Mouse (Mus musculus): ENCODE data around the gene Tcirg1. TPM values are rescaled to one million over a fixed set of nuclear protein-coding genes. Genes with fewer than 3 reads are reported as not detected.

Gene Tcirg1
- polyA plus RNA-seq, 1 experiment from 2014 or later, result 22.3 TPM

- Histone ChIP-seq H3K4me2 (peak within 1 kb of the TSS; percentile 77), H3K4me1 (replicated peaks) (peaks cover 20% of the 10 kb centered on the region), H3K36me3 (peaks cover 35% of the 10 kb centered on the region), H3K27ac (ENCODE audit: poor library complexity, severe bottlenecking) (peak within 1 kb of the TSS; percentile 86), H3K4me3 (peak within 1 kb of the TSS; percentile 63), H3K9ac (peak within 1 kb of the TSS; percentile 74), H3K9me3 (replicated peaks) (no peaks in the 10 kb centered on the region), H3K27me3 (replicated peaks) (no peaks in the 10 kb centered on the region)
- WGBS, result under 1% methylated on average over 43 of the region's 43 CpGs
- ATAC-seq (ENCODE audit: insufficient number of reproducible peaks, low FRiP score), result peak; percentile 98
Measured at GRCm38 (mm10) chr19:3912337-3913204, 5.6 kb upstream of the Tcirg1 start, which contains the start of gene Ndufs8. Gene Ndufs8 (minus strand): TSS chr19:3912774.

- H3K9ac ChIP-seq, result no peak overlapping the region
- H3K27ac ChIP-seq (ENCODE audit: poor library complexity, severe bottlenecking), result no peak overlapping the region
- H3K4me1 ChIP-seq (replicated peaks), result peaks cover 40% of the 10 kb centered on the region
- no peak overlapping the region for H3K4me3 ChIP-seq
- H3K36me3 ChIP-seq, result peaks cover 35% of the 10 kb centered on the region
- no peaks in the 10 kb centered on the region for H3K9me3 ChIP-seq (replicated peaks)
- no peak overlapping the region for H3K4me2 ChIP-seq
- no peaks in the 10 kb centered on the region for H3K27me3 ChIP-seq (replicated peaks)
- no peak for ATAC-seq (ENCODE audit: insufficient number of reproducible peaks, low FRiP score)
- 82% methylated on average over 5 of the region's 5 CpGs for WGBS
Measured at GRCm38 (mm10) chr19:3910206-3910605, 3.3 kb upstream of the Tcirg1 start.

GRCm38 (mm10) chr19:3907876-3908660 lies 1.1 kb upstream of the Tcirg1 start:
- H3K36me3 ChIP-seq, result peaks cover 43% of the 10 kb centered on the region
- H3K4me1 ChIP-seq (replicated peaks), result peaks cover 47% of the 10 kb centered on the region
- H3K9me3 ChIP-seq (replicated peaks), result no peaks in the 10 kb centered on the region
- H3K9ac ChIP-seq, result peak overlapping the region; percentile 74; the same call in 1 of the 2 replicates
- no peak overlapping the region for H3K27ac ChIP-seq (ENCODE audit: poor library complexity, severe bottlenecking)
- no peak for ATAC-seq (ENCODE audit: insufficient number of reproducible peaks, low FRiP score)
- WGBS, result 76% methylated on average over 8 of the region's 8 CpGs
- peak overlapping the region; percentile 79 for H3K4me2 ChIP-seq
- H3K27me3 ChIP-seq (replicated peaks), result no peaks in the 10 kb centered on the region
- no peak overlapping the region for H3K4me3 ChIP-seq

- peak overlapping the region; percentile 56 for H3K4me3 ChIP-seq
- 22% methylated on average over 10 of the region's 10 CpGs for WGBS
- ATAC-seq (ENCODE audit: insufficient number of reproducible peaks, low FRiP score), result no peak
- H3K27me3 ChIP-seq (replicated peaks), result no peaks in the 10 kb centered on the region
- peaks cover 39% of the 10 kb centered on the region for H3K4me1 ChIP-seq (replicated peaks)
- H3K4me2 ChIP-seq, result peak overlapping the region; percentile 79
- peak overlapping the region; percentile 74 for H3K9ac ChIP-seq
- H3K27ac ChIP-seq (ENCODE audit: poor library complexity, severe bottlenecking), result peak overlapping the region; percentile 72
- peaks cover 61% of the 10 kb centered on the region for H3K36me3 ChIP-seq
- H3K9me3 ChIP-seq (replicated peaks), result no peaks in the 10 kb centered on the region
Measured at GRCm38 (mm10) chr19:3906326-3906725, 607 bp downstream of the Tcirg1 start.

- WGBS, result 23% methylated on average over 6 of the region's 6 CpGs
- ATAC-seq (ENCODE audit: insufficient number of reproducible peaks, low FRiP score), result peak; percentile 5; the same call in 1 of the 2 replicates
- Histone ChIP-seq H3K9me3 (replicated peaks) (no peaks in the 10 kb centered on the region), H3K27ac (ENCODE audit: poor library complexity, severe bottlenecking) (peak overlapping the region; percentile 72), H3K4me3 (peak overlapping the region; percentile 56), H3K9ac (peak overlapping the region; percentile 74), H3K36me3 (peaks cover 57% of the 10 kb centered on the region), H3K4me1 (replicated peaks) (peaks cover 39% of the 10 kb centered on the region), H3K4me2 (peak overlapping the region; percentile 79), H3K27me3 (replicated peaks) (no peaks in the 10 kb centered on the region)
Measured at GRCm38 (mm10) chr19:3905261-3905969, 1.5 kb downstream of the Tcirg1 start.

- H3K27me3 ChIP-seq (replicated peaks), result no peaks in the 10 kb centered on the region
- no peak for ATAC-seq (ENCODE audit: insufficient number of reproducible peaks, low FRiP score)
- 0 out of 2 replicates have a peak overlapping the region, but pooled peaks have one; percentile 72 for H3K27ac ChIP-seq (ENCODE audit: poor library complexity, severe bottlenecking)
- H3K9ac ChIP-seq, result no peak overlapping the region
- no peak overlapping the region for H3K4me3 ChIP-seq
- H3K4me2 ChIP-seq, result peak overlapping the region; percentile 79
- 68% methylated on average over 10 of the region's 10 CpGs for WGBS
- H3K9me3 ChIP-seq (replicated peaks), result no peaks in the 10 kb centered on the region
- peaks cover 39% of the 10 kb centered on the region for H3K4me1 ChIP-seq (replicated peaks)
- peaks cover 54% of the 10 kb centered on the region for H3K36me3 ChIP-seq
Measured at GRCm38 (mm10) chr19:3904363-3904675, 2.6 kb downstream of the Tcirg1 start.

- no peak for ATAC-seq (ENCODE audit: insufficient number of reproducible peaks, low FRiP score)
- peaks cover 39% of the 10 kb centered on the region for H3K4me1 ChIP-seq (replicated peaks)
- 76% methylated on average over 25 of the region's 25 CpGs for WGBS
- H3K27me3 ChIP-seq (replicated peaks), result no peaks in the 10 kb centered on the region
- no peak overlapping the region for H3K27ac ChIP-seq (ENCODE audit: poor library complexity, severe bottlenecking)
- H3K9me3 ChIP-seq (replicated peaks), result no peaks in the 10 kb centered on the region
- peaks cover 52% of the 10 kb centered on the region for H3K36me3 ChIP-seq
- H3K9ac ChIP-seq, result no peak overlapping the region
- 0 out of 2 replicates have a peak overlapping the region, but pooled peaks have one; percentile 79 for H3K4me2 ChIP-seq
- no peak overlapping the region for H3K4me3 ChIP-seq
Measured at GRCm38 (mm10) chr19:3903648-3904362, 3.1 kb downstream of the Tcirg1 start.

GRCm38 (mm10) chr19:3902966-3903365 lies 4.0 kb downstream of the Tcirg1 start:
- Histone ChIP-seq H3K27me3 (replicated peaks) (no peaks in the 10 kb centered on the region), H3K36me3 (peaks cover 50% of the 10 kb centered on the region), H3K9ac (no peak overlapping the region), H3K4me3 (no peak overlapping the region), H3K27ac (ENCODE audit: poor library complexity, severe bottlenecking) (no peak overlapping the region), H3K9me3 (replicated peaks) (no peaks in the 10 kb centered on the region), H3K4me1 (replicated peaks) (peaks cover 37% of the 10 kb centered on the region), H3K4me2 (no peak overlapping the region)
- 84% methylated on average over 12 of the region's 12 CpGs for WGBS
- no peak for ATAC-seq (ENCODE audit: insufficient number of reproducible peaks, low FRiP score)

GRCm38 (mm10) chr19:3899618-3900017 lies 7.3 kb downstream of the Tcirg1 start:
- no peak for ATAC-seq (ENCODE audit: insufficient number of reproducible peaks, low FRiP score)
- Histone ChIP-seq H3K9me3 (replicated peaks) (no peaks in the 10 kb centered on the region), H3K4me2 (no peak overlapping the region), H3K27ac (ENCODE audit: poor library complexity, severe bottlenecking) (no peak overlapping the region), H3K36me3 (peaks cover 81% of the 10 kb centered on the region), H3K9ac (no peak overlapping the region), H3K4me1 (replicated peaks) (peaks cover 24% of the 10 kb centered on the region), H3K4me3 (no peak overlapping the region), H3K27me3 (replicated peaks) (no peaks in the 10 kb centered on the region)
- 92% methylated on average over 4 of the region's 4 CpGs for WGBS

GRCm38 (mm10) chr19:3898952-3899351 lies 8.0 kb downstream of the Tcirg1 start:
- H3K27me3 ChIP-seq (replicated peaks), result no peaks in the 10 kb centered on the region
- H3K4me2 ChIP-seq, result no peak overlapping the region
- H3K9me3 ChIP-seq (replicated peaks), result no peaks in the 10 kb centered on the region
- no peak overlapping the region for H3K4me3 ChIP-seq
- no peak overlapping the region for H3K27ac ChIP-seq (ENCODE audit: poor library complexity, severe bottlenecking)
- no peak for ATAC-seq (ENCODE audit: insufficient number of reproducible peaks, low FRiP score)
- peaks cover 86% of the 10 kb centered on the region for H3K36me3 ChIP-seq
- H3K9ac ChIP-seq, result no peak overlapping the region
- 89% methylated on average over 7 of the region's 7 CpGs for WGBS
- H3K4me1 ChIP-seq (replicated peaks), result peaks cover 22% of the 10 kb centered on the region

Measured in heart, embryonic 12.5 days (tissue).